Mouse (Mus musculus) adrenal gland, postnatal 36 days (tissue): ENCODE results near the gene Olfr623. TPM values are rescaled to one million over a fixed set of nuclear protein-coding genes. Genes with fewer than 3 reads are reported as not detected.

ENCODE experiments used
- DNase-seq, 2 experiments: peaks; one replicate each; pipeline ENCODE4 v3.0.0; 2021; ENCODE audit warnings: mixed read lengths in 1 of 2
- long read RNA-seq, 2 experiments: library from polyadenylated mRNA; stranded (forward); transcript quantifications; one replicate each; pipeline ENCODE4 v2.0.0; 2021; ENCODE audit warnings: borderline sequencing depth in 2 of 2
- total RNA-seq, 2 experiments: library from RNA; stranded (reverse); gene quantifications; 2 replicates each; pipeline ENCODE4 v1.2.3; 2021

The Olfr623 gene
- not detected for total RNA-seq
- long read RNA-seq, experiment 1: 0 reads
- long read RNA-seq, experiment 2: 0 reads

- DNase-seq: no peak
Observed at GRCm38 (mm10) chr7:103663598-103663997, at the start of gene Olfr623. Gene Olfr623 (minus strand): TSS chr7:103663698.

GRCm38 (mm10) chr7:103712024-103712423 is 48.5 kb upstream of the Olfr623 start:
- DNase-seq: peak; percentile 1 to 2

DNA sequence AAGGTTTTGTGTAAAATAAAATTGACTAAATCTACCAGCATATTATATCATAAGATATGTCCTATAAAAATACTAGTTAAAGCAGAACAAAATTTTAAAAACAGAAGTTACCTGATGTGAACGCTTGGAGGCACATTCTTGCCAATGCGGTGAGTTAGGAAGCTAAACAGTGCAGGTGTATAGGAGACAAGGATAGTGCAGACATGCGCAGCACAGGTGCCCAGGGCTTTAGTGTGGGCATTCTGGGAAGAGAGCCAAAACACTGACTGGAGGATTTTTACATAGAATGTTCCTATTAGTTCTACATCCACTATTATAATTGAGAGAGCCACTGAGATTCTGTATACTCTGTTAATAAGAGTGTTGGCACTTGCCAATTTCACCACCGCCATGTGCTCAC is 36.0 kb upstream of the Olfr623 start:
- DNase-seq: no peak

GRCm38 (mm10) chr7:103682420-103682819 is 18.9 kb upstream of the Olfr623 start, which contains the start of gene Olfr625-ps1:
Gene Olfr625-ps1 (plus strand): TSS chr7:103682720.
- DNase-seq: no peak

DNA sequence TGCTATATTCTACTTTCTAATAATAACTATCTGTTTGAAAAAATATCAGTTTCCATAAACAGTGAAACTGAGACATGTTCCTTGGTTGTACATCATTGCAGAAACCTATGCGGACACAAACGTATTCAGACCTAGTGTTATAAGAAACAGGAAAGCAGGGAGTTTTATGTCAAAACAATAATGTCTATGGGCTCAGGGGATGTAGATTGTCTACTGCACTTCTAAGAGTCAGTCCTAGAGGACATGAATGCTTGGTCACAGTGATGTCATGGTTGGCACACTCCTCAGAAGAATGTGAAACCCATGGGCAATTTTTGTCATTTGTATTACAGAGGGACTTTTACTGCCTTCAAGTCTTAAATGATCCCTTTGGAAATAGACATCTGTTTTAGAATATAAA is 7.6 kb upstream of the Olfr623 start, which contains the start of gene Olfr624:
TSS of gene Olfr624 (minus strand) at position 101 of the 400 bp plus-strand sequence.
- DNase-seq: no peak

DNA sequence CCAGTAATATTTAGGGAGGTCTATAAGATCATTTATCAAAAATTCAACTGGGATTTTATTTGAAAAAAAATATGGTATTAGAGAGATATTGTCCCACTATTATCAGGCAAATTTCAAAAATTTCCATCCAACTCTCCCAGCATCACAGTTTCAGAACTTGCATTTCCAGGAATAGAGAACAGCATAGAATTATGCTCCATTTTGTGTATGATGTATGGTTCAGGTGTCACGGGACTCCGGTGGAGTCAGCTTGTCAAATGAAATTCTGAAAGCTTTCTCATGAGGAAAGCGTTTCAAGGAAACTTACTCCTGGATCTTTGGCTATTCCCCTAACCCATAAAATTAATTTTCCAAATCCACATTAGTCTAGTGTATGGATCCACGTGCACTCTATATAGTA is 19.4 kb downstream of the Olfr623 start:
- no peak for DNase-seq

DNA sequence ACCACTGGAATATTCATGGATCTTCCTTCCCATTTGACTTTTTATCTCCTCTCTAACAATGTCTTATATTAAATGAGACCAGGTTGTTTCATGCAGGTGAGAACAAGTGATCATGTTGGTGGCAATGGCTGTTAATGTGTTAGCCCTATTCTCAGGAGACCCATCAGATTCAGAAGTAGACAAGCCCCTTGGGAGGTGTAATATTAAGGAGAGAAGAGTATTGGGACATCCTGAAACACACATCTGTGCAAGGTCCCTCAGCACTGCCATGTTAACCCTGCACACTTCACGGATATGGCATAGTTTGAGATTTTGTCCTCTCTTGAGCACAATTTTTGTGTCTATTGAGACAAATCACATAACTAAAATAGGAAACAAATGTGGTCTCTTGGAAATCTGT is 20.9 kb downstream of the Olfr623 start, which contains the start of gene Olfr622:
TSS of gene Olfr622 (minus strand) at position 101 of the 400 bp plus-strand sequence.
- DNase-seq: no peak

- no peak for DNase-seq
Observed at GRCm38 (mm10) chr7:103636795-103637194, 26.7 kb downstream of the Olfr623 start.

DNA sequence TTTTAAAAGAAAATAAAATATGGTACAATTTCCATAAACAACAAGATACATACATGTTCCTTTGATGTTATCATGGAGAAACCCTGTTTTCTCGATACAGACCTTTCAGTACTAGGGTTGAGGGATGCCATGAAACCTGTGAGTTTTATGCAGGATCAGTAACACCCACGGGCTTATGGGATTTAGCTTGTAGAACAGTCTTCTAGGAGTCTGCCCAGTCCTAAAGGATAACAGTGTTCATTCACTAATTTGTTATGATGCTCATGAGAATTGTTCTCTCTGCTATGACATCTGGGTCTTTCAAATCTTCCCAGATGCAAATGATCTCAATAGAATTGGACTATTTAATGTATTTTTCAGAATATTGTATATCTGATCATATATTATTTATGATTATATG is 51.1 kb downstream of the Olfr623 start, which contains the start of gene Olfr620:
TSS of gene Olfr620 (minus strand) at position 101 of the 400 bp plus-strand sequence.
- no peak for DNase-seq

Other genes starting within 250 kb of the Olfr623 start
- not detected for gene Usp17lc, start 248.6 kb downstream of the Olfr623 start, total RNA-seq
- not detected for gene Olfr605, start 218.3 kb downstream of the Olfr623 start, total RNA-seq
- gene Olfr606, start 214.7 kb downstream of the Olfr623 start, total RNA-seq: not detected
- not detected for gene Olfr607, start 199.5 kb downstream of the Olfr623 start, total RNA-seq
- gene Olfr608, start 193.8 kb downstream of the Olfr623 start, total RNA-seq: not detected
- not detected for gene Olfr609, start 165.6 kb downstream of the Olfr623 start, total RNA-seq
- not detected for gene Olfr610, start 151.6 kb downstream of the Olfr623 start, total RNA-seq
- not detected for gene Olfr611, start 142.9 kb downstream of the Olfr623 start, total RNA-seq
- not detected for gene Olfr612, start 121.0 kb downstream of the Olfr623 start, total RNA-seq
- gene Olfr613, start 115.6 kb downstream of the Olfr623 start, total RNA-seq: not detected
- not detected for gene Olfr615, start 107.6 kb downstream of the Olfr623 start, total RNA-seq
- gene Olfr616, start 94.6 kb downstream of the Olfr623 start, total RNA-seq: not detected
- not detected for gene Olfr617, start 90.6 kb downstream of the Olfr623 start, total RNA-seq
- not detected for gene Olfr618, start 73.6 kb downstream of the Olfr623 start, total RNA-seq
- not detected for gene Olfr619, start 63.1 kb downstream of the Olfr623 start, total RNA-seq
- gene Olfr620, start 51.2 kb downstream of the Olfr623 start, total RNA-seq: not detected
- not detected for gene Olfr622, start 21.0 kb downstream of the Olfr623 start, total RNA-seq
- not detected for gene Olfr624, start 7.5 kb upstream of the Olfr623 start, total RNA-seq
- gene Olfr625-ps1, start 19.0 kb upstream of the Olfr623 start, total RNA-seq: not detected
- gene Olfr243, start 51.0 kb upstream of the Olfr623 start, total RNA-seq: not detected
- gene Olfr628, start 66.7 kb upstream of the Olfr623 start, total RNA-seq: not detected
- gene Olfr629, start 81.2 kb upstream of the Olfr623 start, total RNA-seq: not detected
- not detected for gene Olfr630, start 93.6 kb upstream of the Olfr623 start, total RNA-seq
- gene Olfr69, start 107.9 kb upstream of the Olfr623 start, total RNA-seq: not detected
- gene Olfr68, start 116.0 kb upstream of the Olfr623 start, total RNA-seq: not detected
- gene Olfr67, start 128.1 kb upstream of the Olfr623 start, total RNA-seq: not detected
- 100 to 1,000 TPM; 243 to 471 TPM for gene Hbb-bt, start 150.3 kb upstream of the Olfr623 start, total RNA-seq
- 1,000 to 10,000 TPM; 1,998 to 3,266 TPM for gene Hbb-bs, start 164.4 kb upstream of the Olfr623 start, total RNA-seq
- not detected for gene Hbb-bh2, start 176.8 kb upstream of the Olfr623 start, total RNA-seq
- gene Hbb-bh1, start 179.5 kb upstream of the Olfr623 start, total RNA-seq: not detected
- not detected for gene Hbb-y, start 189.5 kb upstream of the Olfr623 start, total RNA-seq
- gene Olfr66, start 222.6 kb upstream of the Olfr623 start, total RNA-seq: not detected
- gene Olfr64, start 230.8 kb upstream of the Olfr623 start, total RNA-seq: not detected
- gene Olfr65, start 239.8 kb upstream of the Olfr623 start, total RNA-seq: not detected